Comparison of ENCODE assay signal across 8 mouse cellular contexts in the genomic region with DNA sequence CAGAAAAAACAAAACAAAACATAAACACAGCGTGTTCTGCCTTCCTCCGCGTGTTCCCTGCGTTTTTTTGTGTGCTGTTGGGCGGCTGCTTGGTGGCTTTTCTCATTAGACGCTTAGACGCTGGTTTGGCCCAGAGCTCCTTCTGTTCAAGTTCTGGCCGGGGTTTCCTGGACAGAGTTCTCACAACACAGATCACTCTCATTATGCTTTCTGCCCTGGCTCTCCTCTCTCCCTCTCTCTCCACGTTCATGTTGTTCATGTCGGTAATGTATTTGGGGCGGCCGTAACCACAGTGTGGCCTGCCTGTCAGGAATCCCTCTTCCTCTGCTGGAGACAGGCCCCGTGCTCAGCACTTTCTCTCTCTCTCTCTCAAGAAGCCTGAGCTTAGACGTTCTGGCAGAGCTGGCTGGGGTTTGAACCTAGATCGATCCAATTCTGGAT. TPM values are rescaled to one million over a fixed set of nuclear protein-coding genes. Genes with fewer than 3 reads are reported as not detected.
DNase-seq lines count a peak whose midpoint lies in the region; ATAC-seq and TF ChIP-seq lines count a peak whose summit lies in the region.

No protein-coding gene starts in this region.

- H3K4me1 ChIP-seq in embryonic facial prominence, embryonic 13.5 days, result peaks cover 54% of the 10 kb centered on the region
- peaks cover 57% of the 10 kb centered on the region for H3K4me1 ChIP-seq in limb, embryonic 13.5 days
- H3K4me1 ChIP-seq in olfactory bulb, adult 2 months (ENCODE audit: control insufficient read depth, insufficient read depth, low read length), result peaks cover 31% of the 10 kb centered on the region

- H3K27me3 ChIP-seq in embryonic facial prominence, embryonic 13.5 days, result no peaks in the 10 kb centered on the region
- H3K27me3 ChIP-seq in limb, embryonic 13.5 days, result no peaks in the 10 kb centered on the region

- H3K4me3 ChIP-seq in embryonic facial prominence, embryonic 13.5 days, result peak overlapping the region; percentile 93
- H3K4me3 ChIP-seq in limb, embryonic 13.5 days, result peak overlapping the region; percentile 93
- no peak overlapping the region for H3K4me3 ChIP-seq in olfactory bulb, adult 2 months (ENCODE audit: insufficient read depth, low read depth, low read length)

- intact Hi-C loops in heart, postnatal 36 days (cut with DNase I), result no loop called here
- intact Hi-C loops in left cerebral cortex, postnatal 36 days (cut with DNase I), result loop anchor here (5.0 kb wide), 1 partner anchor 48 kb away; the partner anchor contains the start of gene Rplp0

- peak overlapping the region; percentile 91 for H3K4me2 ChIP-seq in embryonic facial prominence, embryonic 13.5 days
- H3K4me2 ChIP-seq in limb, embryonic 13.5 days (replicated peaks), result peak overlapping the region; percentile 79

- ATAC-seq in embryonic facial prominence, embryonic 13.5 days (ENCODE audit: insufficient number of reproducible peaks, insufficient read depth, low FRiP score, low TSS enrichment, low read depth), result no peak
- ATAC-seq in limb, embryonic 13.5 days (ENCODE audit: low FRiP score, low read depth), result no peak

- H3K27ac ChIP-seq in embryonic facial prominence, embryonic 13.5 days, result peak overlapping the region; percentile 78
- peak overlapping the region; percentile 59 for H3K27ac ChIP-seq in limb, embryonic 13.5 days
- H3K27ac ChIP-seq in olfactory bulb, adult 2 months (ENCODE audit: insufficient read depth, low read depth, low read length), result peak overlapping the region; percentile 56

- peak overlapping the region; percentile 94 for H3K9ac ChIP-seq in embryonic facial prominence, embryonic 13.5 days
- H3K9ac ChIP-seq in limb, embryonic 13.5 days, result peak overlapping the region; percentile 96

- no peaks in the 10 kb centered on the region for H3K9me3 ChIP-seq in embryonic facial prominence, embryonic 13.5 days
- H3K9me3 ChIP-seq in limb, embryonic 13.5 days, result peaks cover 2% of the 10 kb centered on the region; the same call in 1 of the 2 replicates

- peak; percentile 44 to 55 for DNase-seq in cerebellum, postnatal 25 days
- DNase-seq in cerebellum, postnatal 4 days (ENCODE audit: low spot score in 2 of 2), result no peak
- DNase-seq in heart, postnatal 36 days, result peak; percentile 53 to 58
- DNase-seq in left cerebral cortex, postnatal 36 days (ENCODE audit: low spot score in 2 of 2), result no peak
- no peak for DNase-seq in B cell, adult 2 months

- WGBS in embryonic facial prominence, embryonic 13.5 days, result 23% methylated on average over 15 of the region's 15 CpGs
- WGBS in limb, embryonic 13.5 days, result 28% methylated on average over 15 of the region's 15 CpGs
- 55% methylated on average over 15 of the region's 15 CpGs for WGBS in olfactory bulb, adult 2 months

- no peak for TF ChIP-seq CTCF in olfactory bulb, adult 2 months (IDR thresholded peaks at IDR 0.05; ENCODE audit: insufficient read depth, low read depth, low read length)

- no peak for TF ChIP-seq POLR2A in olfactory bulb, adult 2 months (IDR thresholded peaks at IDR 0.05; ENCODE audit: insufficient read depth, low read depth, low read length)

- 0 out of 2 replicates have a peak, but pooled peaks cover 5% of the 10 kb centered on the region for H3K36me3 ChIP-seq in embryonic facial prominence, embryonic 13.5 days
- peaks cover 11% of the 10 kb centered on the region; the same call in 1 of the 2 replicates for H3K36me3 ChIP-seq in limb, embryonic 13.5 days

RNA-seq across cellular contexts. Expression of gene Pxn, which starts 2.9 kb away (rescaled TPM):
- polyA plus RNA-seq in embryonic facial prominence, embryonic 13.5 days (2015; fragmentation: Nextera tagmentation; extraction: Ambion mirVana), result 39.6 and 44.2 TPM in 2 replicates
- total RNA-seq in heart, postnatal 36 days (2021), result 10 to 100 TPM; 36.2 to 37.9 TPM
- polyA plus RNA-seq in limb, embryonic 13.5 days (2015; fragmentation: Nextera tagmentation; extraction: Ambion mirVana), result 46.9 and 54.0 TPM in 2 replicates
- not detected in 2 replicates for polyA plus RNA-seq in olfactory bulb, adult 2 months (2012; ENCODE audit: insufficient read depth, insufficient read length, low replicate concordance, missing spikeins)
- total RNA-seq in left cerebral cortex, postnatal 36 days (2021), result 10 to 100 TPM; 15.1 to 24.7 TPM

RNA-seq across cellular contexts. Expression of gene Sirt4, which starts 24.8 kb away (rescaled TPM):
- polyA plus RNA-seq in embryonic facial prominence, embryonic 13.5 days (2015; fragmentation: Nextera tagmentation; extraction: Ambion mirVana), result 24.8 and 28.1 TPM in 2 replicates
- 10 to 100 TPM; 17.9 to 18.1 TPM for total RNA-seq in heart, postnatal 36 days (2021)
- 25.8 and 27.5 TPM in 2 replicates for polyA plus RNA-seq in limb, embryonic 13.5 days (2015; fragmentation: Nextera tagmentation; extraction: Ambion mirVana)
- not detected in 2 replicates for polyA plus RNA-seq in olfactory bulb, adult 2 months (2012; ENCODE audit: insufficient read depth, insufficient read length, low replicate concordance, missing spikeins)
- 10 to 100 TPM; 19.7 to 51.7 TPM for total RNA-seq in left cerebral cortex, postnatal 36 days (2021)

RNA-seq across cellular contexts. Expression of gene Pla2g1b, which starts 43.3 kb away (rescaled TPM):
- polyA plus RNA-seq in embryonic facial prominence, embryonic 13.5 days (2015; fragmentation: Nextera tagmentation; extraction: Ambion mirVana), result not detected in 2 replicates
- total RNA-seq in heart, postnatal 36 days (2021), result not detected
- polyA plus RNA-seq in limb, embryonic 13.5 days (2015; fragmentation: Nextera tagmentation; extraction: Ambion mirVana), result not detected in 2 replicates
- polyA plus RNA-seq in olfactory bulb, adult 2 months (2012; ENCODE audit: insufficient read depth, insufficient read length, low replicate concordance, missing spikeins), result not detected in 2 replicates
- not detected for total RNA-seq in left cerebral cortex, postnatal 36 days (2021)

RNA-seq across cellular contexts. Expression of gene Rplp0, which starts 49.9 kb away (rescaled TPM):
- 1,563 and 1,729 TPM in 2 replicates for polyA plus RNA-seq in embryonic facial prominence, embryonic 13.5 days (2015; fragmentation: Nextera tagmentation; extraction: Ambion mirVana)
- 100 to 1,000 TPM; 650 to 668 TPM for total RNA-seq in heart, postnatal 36 days (2021)
- polyA plus RNA-seq in limb, embryonic 13.5 days (2015; fragmentation: Nextera tagmentation; extraction: Ambion mirVana), result 1,446 and 1,459 TPM in 2 replicates
- polyA plus RNA-seq in olfactory bulb, adult 2 months (2012; ENCODE audit: insufficient read depth, insufficient read length, low replicate concordance, missing spikeins), result 613 and 1,282 TPM in 2 replicates
- 100 to 1,000 TPM; 173 to 213 TPM for total RNA-seq in left cerebral cortex, postnatal 36 days (2021)

RNA-seq across cellular contexts. Expression of gene Gcn1l1, which starts 55.7 kb away (rescaled TPM):
- 45.8 and 47.9 TPM in 2 replicates for polyA plus RNA-seq in embryonic facial prominence, embryonic 13.5 days (2015; fragmentation: Nextera tagmentation; extraction: Ambion mirVana)
- 10 to 100 TPM; 43.1 to 49.5 TPM for total RNA-seq in heart, postnatal 36 days (2021)
- 46.1 and 48.2 TPM in 2 replicates for polyA plus RNA-seq in limb, embryonic 13.5 days (2015; fragmentation: Nextera tagmentation; extraction: Ambion mirVana)
- polyA plus RNA-seq in olfactory bulb, adult 2 months (2012; ENCODE audit: insufficient read depth, insufficient read length, low replicate concordance, missing spikeins), result not detected in 2 replicates
- total RNA-seq in left cerebral cortex, postnatal 36 days (2021), result 10 to 100 TPM; 61.2 to 69.0 TPM

Comparison
In these comparisons a context has a peak if more than half of its experiments do, and no peak if none do; other contexts are left out.
1. DNase-seq: peak in cerebellum, postnatal 25 days (2 of 2) and heart, postnatal 36 days (2 of 2); none in cerebellum, postnatal 4 days (0 of 2), left cerebral cortex, postnatal 36 days (0 of 2) and B cell, adult 2 months (0 of 2).
2. RNA of gene Sirt4, which starts 24.8 kb away (polyA plus RNA-seq): 24.8 to 28.1 TPM in embryonic facial prominence, embryonic 13.5 days and 25.8 to 27.5 TPM in limb, embryonic 13.5 days; not detected in olfactory bulb, adult 2 months; every median in the first group is over 10 times any median in the second.
3. Peak in every context shown above with its lines, with median percentiles within 50 percentile points of each other: H3K27ac ChIP-seq.